Mouse (Mus musculus) brain, adult 2 months (tissue): ENCODE data around the gene Ces2e.
"Not testable (repeated sequence)": the region's sequence is repeated elsewhere in the genome, so short reads cannot be mapped to it uniquely, and the experiment has no call there.

Experiments used
- DNase-seq: peaks from one replicate; pipeline ENCODE4 v3.0.0; 2011; ENCODE audit warnings: low read depth, low spot score

Gene Ces2e

DNA sequence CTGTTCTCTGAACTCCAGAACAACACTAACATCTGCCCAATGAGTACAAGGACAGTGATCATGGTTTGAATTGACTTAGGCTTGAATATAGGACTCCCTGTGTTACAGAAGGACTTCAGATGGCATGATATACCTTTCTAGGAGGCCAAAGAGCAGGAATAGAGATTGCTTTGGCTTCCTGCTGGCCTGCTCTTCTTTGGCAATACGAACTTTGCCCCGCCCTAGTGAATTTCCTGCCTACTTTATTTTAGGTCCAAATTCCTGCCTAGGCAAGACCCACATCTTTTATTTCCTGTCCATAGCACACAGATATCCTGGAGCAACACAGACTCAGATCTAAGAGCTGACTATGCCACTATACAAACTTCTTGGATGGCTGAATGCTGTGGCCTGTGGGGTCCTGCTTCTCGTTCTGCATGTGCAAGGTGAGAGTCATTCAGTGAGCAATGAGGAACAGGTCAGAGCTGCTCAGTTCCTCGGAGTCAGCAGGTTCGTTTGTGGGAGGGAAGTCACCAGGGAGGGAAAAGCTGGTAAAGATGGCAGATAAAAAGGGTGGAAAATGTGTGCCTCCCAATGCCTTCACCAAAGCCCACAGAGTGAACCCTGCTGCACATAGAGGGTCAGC, at the start of gene Ces2e:
TSS of gene Ces2e (plus strand) at position 289 of the 625 bp plus-strand sequence.
- no peak for DNase-seq

DNA sequence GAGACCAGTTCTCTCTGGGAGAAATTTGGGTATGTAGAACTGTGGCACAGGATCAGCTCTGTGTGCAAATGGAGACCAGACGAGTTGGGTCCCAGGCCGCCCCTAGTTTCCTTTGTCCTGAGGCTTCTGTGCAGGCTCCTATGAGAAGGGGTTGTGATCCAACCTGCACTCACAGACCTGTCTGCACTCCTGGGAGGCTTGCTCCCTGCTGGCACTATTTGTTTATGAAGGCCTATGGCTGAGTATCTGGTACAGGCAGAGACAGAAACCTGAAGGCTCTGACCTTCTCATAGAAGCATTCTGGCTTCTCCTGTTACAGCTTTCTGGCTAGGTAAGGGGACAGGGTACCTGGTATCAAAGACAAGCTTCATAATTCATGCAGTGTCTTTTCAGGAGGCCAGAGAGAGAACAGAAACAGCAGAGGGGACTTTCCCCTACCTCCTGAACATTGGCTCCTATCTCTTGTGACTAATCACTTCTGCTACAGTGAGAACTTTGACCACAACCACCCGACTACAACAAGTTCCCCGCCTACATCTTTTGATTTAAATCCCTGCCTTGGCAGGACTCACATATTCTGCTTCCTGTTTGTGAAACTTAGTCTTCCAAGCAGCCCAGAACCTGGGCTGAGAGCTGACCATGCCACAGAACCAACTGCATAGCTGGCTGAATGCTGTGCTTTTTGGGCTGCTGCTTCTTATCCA, 39.7 kb upstream of the Ces2e start:
- not testable (repeated sequence) for DNase-seq

DNA sequence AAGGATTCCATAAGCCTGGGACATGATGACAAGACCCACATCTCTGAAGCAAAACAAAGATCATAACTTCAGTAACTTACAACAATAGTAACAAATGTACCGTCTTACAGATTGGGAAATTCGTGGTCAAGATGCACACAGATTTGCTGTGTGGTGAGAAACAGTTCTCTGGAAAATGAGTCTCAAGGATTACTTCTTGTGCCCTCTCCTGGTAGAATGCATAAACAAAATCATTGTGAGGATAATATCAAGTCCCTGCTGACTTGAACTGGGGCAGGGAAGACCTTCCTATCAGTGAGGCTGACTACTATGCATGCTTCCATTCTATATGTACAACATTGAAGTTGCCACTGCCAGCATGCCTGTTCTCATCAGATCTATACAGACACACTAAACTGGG, 24.3 kb upstream of the Ces2e start:
- peak; percentile 9 for DNase-seq

DNA sequence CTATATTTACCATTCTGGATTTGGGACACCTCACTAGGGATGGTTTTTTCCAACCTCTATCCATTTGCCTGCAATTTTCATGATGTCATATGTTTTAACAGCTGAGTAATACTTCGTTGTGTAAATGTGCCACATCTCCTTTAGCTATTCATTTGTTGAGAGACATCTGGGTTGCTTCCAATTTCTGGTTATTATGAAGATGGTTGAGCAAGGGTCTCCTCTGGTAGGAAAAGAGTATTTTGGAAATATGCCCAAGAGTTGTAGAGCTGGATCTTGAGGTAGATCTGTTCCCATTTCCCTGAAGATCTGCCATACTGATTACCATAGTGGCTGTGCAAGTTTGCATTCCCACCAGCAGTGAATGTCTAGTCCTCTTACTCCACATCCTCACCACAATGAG, 18.9 kb upstream of the Ces2e start:
- DNase-seq = no peak

DNA sequence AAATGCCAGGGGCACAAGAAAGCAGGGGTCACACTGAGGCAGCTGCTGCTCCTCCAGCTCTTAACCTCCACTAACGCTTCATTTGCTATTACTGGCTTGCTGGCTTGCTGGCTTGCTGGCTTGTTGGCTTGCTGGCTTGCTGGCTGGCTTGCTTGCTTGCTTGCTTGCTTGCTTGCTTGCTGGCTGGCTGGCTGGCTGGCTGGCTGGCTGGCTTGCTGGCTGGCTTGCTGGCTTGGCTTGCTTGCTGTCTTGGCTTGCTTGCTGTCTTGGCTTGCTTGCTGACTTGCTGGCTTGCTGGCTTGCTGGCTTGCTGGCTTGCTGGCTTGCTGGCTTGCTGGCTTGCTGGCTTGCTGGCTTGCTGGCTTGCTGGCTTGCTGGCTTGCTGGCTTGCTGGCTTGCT, 17.0 kb upstream of the Ces2e start:
- DNase-seq = peak; percentile 82

DNA sequence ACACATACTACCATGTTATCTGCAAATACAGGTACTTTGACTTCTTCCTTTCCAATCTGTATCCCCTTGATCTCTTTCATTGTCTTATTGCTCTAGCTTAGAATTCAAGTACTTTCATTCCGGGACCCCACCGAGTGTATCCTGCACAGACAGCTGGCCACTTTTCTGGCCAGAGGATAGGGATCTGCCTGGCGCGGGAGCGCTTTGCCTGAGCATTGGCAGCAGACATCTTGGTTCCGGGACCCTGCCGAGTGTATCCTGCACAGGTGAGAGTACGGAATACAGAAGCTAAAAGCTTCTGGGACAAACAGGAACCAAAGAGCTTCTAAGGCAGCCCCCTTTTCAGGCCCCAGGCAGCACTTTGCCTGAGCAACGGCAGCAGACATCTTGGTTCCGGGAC, 16.4 kb upstream of the Ces2e start:
- DNase-seq = not testable (repeated sequence)

DNA sequence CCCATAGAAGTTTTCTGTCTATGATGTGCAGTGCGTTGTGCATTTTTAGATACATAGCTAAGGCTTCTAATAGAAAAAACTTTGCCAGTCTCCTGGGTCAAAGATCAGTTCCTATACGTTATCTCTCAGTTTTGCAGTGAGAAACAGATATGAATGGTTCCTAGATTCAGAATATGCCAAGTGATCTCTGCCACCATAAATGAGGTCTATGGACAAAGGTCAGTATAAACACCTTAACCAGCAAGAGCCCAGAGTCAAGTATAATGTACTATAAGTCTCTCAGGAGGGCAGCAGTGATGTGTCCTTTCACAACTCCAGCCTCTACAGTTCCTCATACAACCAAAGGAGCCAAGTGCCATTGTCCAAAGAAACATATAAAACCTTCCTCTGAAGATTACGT, 1.2 kb downstream of the Ces2e start:
- DNase-seq = no peak

DNA sequence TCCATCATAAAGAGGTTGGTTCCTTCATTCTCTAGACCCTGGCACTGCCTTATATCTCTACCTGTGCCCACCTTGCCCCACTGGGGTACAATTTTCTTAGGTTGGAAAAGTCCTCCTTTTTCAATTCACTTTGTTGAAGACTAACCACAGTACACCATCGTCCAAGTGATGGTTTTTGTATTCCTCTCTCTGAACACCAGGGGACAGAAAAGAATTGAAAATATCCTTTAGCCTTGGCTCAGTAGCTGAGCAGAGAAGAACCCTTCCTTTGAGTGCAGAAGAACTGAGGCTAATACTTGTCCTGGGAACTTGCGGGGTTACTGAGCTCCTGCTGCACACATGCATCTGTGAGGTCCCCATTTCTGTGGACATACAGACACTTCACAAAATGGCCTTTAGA, 18.6 kb downstream of the Ces2e start:
- DNase-seq = no peak

DNA sequence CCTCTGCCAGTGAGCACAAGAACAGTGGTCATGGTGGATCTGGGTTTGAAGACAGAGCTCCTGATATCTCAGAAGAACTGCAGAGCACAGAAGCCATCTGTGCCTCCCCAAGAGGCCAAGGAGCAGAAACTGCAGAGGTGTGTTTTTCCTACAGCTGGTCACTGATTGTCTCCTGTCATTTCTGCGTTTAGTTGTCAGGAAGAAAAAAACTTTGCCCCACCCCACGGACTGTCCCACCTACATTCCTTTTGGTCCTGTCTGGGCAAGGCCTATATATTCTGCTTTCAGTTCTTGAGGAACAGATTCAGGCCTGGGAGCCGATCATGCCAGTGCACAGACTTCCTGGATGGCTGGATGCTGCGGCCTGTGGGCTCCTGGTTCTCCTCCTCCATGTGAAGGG, 21.0 kb downstream of the Ces2e start, which contains the start of gene Ces2f:
TSS of gene Ces2f (plus strand) at position 301 of the 400 bp plus-strand sequence.
- DNase-seq = no peak

DNA sequence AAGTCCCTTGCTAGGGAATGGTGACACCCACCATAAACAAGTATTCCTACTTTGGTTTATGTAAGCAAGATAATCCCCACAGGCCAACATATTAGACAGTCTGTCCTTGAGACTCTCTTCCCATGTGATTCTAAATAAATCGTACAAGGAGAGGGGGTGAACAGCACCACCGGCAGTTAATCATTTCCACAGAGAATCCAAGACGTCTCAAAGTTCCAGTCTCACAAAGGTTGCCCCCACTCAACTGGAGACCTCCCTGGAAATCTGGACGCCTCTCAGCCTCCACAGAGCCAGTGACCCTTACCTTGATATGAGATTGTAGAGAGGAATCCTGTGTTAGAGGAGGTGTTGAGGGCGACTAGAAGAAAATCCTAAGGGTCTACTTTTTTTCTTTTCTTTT, 23.0 kb downstream of the Ces2e start:
- DNase-seq = no peak

DNA sequence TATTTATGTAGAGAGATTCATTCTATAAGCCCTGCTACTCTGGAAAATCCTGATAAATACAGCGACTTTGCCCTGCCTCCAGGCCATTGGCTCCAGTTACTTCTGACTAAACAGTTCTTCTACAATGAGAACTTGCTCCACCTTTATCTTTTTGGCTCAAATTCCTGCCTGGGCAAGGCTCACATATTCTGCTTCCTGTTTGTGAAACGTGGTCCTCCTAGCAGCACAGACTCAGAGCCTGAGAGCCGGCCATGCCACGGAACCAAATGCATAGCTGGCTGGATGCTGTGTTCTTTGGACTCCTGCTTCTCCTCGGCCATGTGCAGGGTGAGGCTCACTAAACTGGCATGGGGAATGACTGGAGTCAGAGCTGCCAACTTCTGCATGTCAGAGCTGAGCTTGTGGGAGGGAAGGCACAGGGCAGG, 35.5 kb downstream of the Ces2e start, which contains the start of gene Ces2g:
TSS of gene Ces2g (plus strand) at position 182 of the 425 bp plus-strand sequence.
- DNase-seq = no peak

DNA sequence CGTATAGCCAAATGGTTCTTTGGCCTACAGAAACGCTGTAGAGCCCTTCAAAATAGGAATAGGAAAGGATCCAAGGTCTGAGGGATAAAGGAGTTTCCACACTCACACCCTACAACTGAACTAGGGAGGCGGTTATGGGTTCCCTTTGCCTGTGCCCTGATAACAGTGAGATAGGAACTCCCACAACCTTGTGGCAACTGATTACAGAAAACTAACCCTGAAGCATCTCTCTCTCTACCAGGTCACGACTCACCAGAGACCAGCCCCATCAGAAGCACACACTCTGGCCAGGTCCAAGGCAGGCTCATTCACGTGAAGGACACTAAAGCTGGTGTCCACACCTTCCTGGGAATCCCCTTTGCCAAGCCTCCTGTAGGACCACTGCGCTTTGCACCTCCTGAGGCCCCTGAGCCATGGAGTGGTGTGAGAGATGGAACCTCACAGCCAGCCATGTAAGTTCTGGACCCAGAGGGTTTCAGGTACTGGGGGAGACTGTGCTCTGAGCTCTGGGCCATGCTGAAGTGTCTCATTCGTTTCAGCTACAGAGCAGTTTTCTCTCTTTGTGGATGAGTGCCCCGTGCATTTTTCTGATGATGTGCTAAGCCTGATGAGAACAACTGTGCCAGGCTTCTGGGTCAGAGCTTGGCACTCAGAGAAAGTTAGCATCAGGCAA, 36.3 kb downstream of the Ces2e start:
- DNase-seq = no peak

DNA sequence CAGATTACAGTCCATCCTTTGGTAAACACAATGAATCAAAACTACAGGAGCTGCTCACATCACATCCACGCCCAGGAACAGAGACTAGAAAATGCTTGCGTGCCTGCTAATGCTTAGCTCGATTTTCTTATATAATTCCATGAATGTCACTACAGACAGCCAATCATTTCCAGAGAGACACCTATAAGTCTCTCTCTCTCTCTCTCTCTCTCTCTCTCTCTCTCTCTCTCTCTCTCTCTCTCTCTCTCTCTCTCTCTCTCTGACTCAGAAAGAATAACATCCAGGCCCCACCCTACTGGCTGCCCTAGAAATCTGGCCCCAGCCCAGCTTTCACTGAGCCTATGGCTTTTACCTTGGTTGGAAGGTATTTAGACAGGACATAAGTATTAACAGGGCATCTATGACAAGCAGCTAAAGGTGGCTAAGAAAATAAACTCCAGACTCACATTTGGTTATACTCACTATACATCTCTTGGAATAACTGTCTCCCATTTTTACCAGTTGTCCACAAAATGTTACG, 37.4 kb downstream of the Ces2e start:
- DNase-seq = no peak

DNA sequence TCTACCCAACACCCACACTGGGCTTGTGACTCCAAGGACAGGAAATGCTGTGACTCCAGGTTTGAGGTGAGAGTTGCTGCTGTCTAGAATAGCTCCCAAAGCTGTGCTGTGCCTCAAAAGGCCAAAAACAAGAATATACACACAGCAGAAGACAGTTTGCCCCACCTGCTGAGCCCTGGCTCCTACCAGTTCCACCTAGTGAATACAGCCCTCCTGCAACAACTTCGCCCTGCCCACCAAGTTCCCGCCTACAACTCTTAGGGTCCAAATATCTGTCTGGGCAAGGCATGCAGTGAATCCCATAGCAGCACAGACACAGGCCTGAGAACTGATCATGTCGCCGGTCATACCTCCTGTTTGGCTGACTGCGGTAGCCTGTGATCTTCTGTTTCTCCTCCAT, 58.1 kb downstream of the Ces2e start:
- no peak for DNase-seq
